Mouse (Mus musculus): ENCODE results near the gene Flnb. TPM values are rescaled to one million over a fixed set of nuclear protein-coding genes. Genes with fewer than 3 reads are reported as not detected.
A peak's percentile ranks its signal among the peaks of the same experiment; 100 is the strongest.

Flnb gene
- polyA plus RNA-seq, 1 experiment from 2014 or later: 13.1 TPM

DNA sequence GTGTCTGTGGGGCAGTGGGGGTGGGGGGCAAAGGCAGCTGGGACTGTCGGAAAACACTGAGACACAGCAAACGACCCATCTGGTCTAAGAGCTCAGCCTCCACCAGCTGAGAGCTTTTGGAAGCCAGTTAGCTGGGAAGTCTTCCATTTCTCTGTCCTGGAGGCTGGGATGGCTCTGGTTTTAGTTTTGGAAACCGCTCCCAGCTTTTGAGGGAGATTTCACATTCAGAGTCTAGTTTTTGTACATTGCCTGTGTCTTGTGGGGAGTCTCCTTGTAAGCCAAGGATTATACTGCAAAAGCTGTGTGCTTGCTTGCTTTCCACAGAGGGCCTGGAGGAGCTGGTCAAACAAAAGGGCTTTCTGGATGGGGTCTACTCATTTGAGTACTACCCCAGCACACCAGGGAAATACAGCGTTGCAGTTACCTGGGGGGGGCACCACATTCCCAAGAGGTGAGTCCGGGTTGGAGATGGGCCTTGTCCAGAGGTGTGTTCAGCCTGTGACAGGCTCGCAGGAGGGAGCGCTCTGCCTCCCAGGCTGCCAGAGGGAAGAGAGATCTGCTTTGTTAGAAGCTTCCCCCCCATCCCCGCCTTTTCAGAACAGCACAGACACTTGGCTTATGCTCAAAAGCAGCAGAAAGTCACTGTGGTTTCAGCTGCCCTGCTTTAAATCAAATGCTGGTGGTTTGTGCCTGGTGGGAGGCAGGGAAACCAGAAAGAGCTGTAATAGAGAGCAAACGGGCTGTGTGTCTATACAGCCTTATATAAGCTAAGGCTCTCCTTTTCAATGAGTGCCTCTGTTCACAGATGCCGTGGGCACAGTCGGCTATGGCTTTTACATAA, 71.3 kb downstream of the Flnb start:
- H3K4me1 ChIP-seq (ENCODE audit: control insufficient read depth, insufficient read depth, low read length): no peaks in the 10 kb centered on the region
- peaks cover 32% of the 10 kb centered on the region for H3K36me3 ChIP-seq (ENCODE audit: control insufficient read depth, insufficient read depth, low read length)
- no peak overlapping the region for H3K4me3 ChIP-seq (ENCODE audit: low read depth, low read length)
- no peak overlapping the region for H3K4me2 ChIP-seq
- no peaks in the 10 kb centered on the region for H3K9me3 ChIP-seq (replicated peaks; ENCODE audit: control insufficient read depth, low read length)
- 79% methylated on average over 11 of the region's 11 CpGs for WGBS (ENCODE audit: insufficient replicate concordance)
- ATAC-seq (replicated peaks; ENCODE audit: insufficient number of reproducible peaks, low FRiP score, low TSS enrichment): no peak
- H3K27ac ChIP-seq (ENCODE audit: low read depth, low read length): 0 out of 2 replicates have a peak overlapping the region, but pooled peaks have one; percentile 22
- H3K9ac ChIP-seq (ENCODE audit: low read depth, low read length): no peak overlapping the region
- no peaks in the 10 kb centered on the region for H3K27me3 ChIP-seq (ENCODE audit: control insufficient read depth, insufficient read depth, low read length)

- no peak for ATAC-seq (replicated peaks; ENCODE audit: insufficient number of reproducible peaks, low FRiP score, low TSS enrichment)
- Histone ChIP-seq H3K27ac (ENCODE audit: low read depth, low read length) (0 out of 2 replicates have a peak overlapping the region, but pooled peaks have one; percentile 22), H3K27me3 (ENCODE audit: control insufficient read depth, insufficient read depth, low read length) (no peaks in the 10 kb centered on the region), H3K9ac (ENCODE audit: low read depth, low read length) (no peak overlapping the region), H3K4me2 (no peak overlapping the region), H3K4me3 (ENCODE audit: low read depth, low read length) (no peak overlapping the region), H3K9me3 (replicated peaks; ENCODE audit: control insufficient read depth, low read length) (no peaks in the 10 kb centered on the region), H3K4me1 (ENCODE audit: control insufficient read depth, insufficient read depth, low read length) (no peaks in the 10 kb centered on the region), H3K36me3 (ENCODE audit: control insufficient read depth, insufficient read depth, low read length) (peaks cover 33% of the 10 kb centered on the region)
- 85% methylated on average over 9 of the region's 9 CpGs for WGBS (ENCODE audit: insufficient replicate concordance)
These were observed 72.1 kb downstream of the Flnb start for GRCm38 (mm10) chr14:7889834-7890233.

DNA sequence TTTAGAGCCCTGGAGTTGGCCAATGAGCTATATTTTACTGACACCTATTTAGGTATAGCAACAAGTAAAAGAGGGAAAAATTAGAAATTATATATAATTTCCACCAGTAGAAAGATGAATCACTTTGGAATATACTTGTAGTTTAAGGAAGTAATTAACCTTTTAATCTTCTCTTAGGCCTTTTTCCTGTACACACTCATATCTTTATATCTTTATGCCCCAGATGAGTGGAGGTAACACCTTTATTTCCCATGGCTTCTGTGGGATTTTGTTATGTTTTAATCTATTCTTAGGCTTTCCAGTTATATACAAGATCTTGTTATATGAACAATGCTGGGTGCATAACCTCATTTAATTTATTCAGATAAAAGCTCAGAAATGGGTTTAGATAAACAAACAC, 73.6 kb downstream of the Flnb start:
- no peaks in the 10 kb centered on the region for H3K27me3 ChIP-seq (ENCODE audit: control insufficient read depth, insufficient read depth, low read length)
- peaks cover 29% of the 10 kb centered on the region for H3K36me3 ChIP-seq (ENCODE audit: control insufficient read depth, insufficient read depth, low read length)
- no peak overlapping the region for H3K27ac ChIP-seq (ENCODE audit: low read depth, low read length)
- no peaks in the 10 kb centered on the region for H3K9me3 ChIP-seq (replicated peaks; ENCODE audit: control insufficient read depth, low read length)
- H3K4me3 ChIP-seq (ENCODE audit: low read depth, low read length): no peak overlapping the region
- no peak for ATAC-seq (replicated peaks; ENCODE audit: insufficient number of reproducible peaks, low FRiP score, low TSS enrichment)
- H3K4me2 ChIP-seq: no peak overlapping the region
- H3K4me1 ChIP-seq (ENCODE audit: control insufficient read depth, insufficient read depth, low read length): no peaks in the 10 kb centered on the region
- H3K9ac ChIP-seq (ENCODE audit: low read depth, low read length): no peak overlapping the region

DNA sequence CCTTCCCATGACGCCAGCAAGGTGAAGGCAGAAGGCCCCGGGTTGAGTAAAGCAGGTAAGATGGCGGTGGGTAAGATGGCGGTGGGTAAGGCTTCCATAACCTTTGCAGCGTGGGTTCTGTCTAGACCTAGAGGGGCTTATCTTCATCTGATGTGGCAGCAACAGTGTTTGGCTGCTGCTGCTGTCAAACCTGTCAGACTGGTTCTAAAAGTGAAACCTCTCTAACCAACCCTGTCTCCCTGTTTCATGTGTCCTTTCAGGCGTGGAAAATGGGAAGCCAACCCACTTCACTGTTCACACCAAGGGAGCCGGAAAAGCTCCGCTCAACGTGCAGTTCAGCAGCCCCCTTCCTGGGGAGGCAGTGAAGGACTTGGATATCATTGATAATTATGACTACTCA, 78.4 kb downstream of the Flnb start:
- no peak overlapping the region for H3K4me2 ChIP-seq
- H3K27me3 ChIP-seq (ENCODE audit: control insufficient read depth, insufficient read depth, low read length): no peaks in the 10 kb centered on the region
- WGBS (ENCODE audit: insufficient replicate concordance): 76% methylated on average over 9 of the region's 9 CpGs
- no peak for ATAC-seq (replicated peaks; ENCODE audit: insufficient number of reproducible peaks, low FRiP score, low TSS enrichment)
- H3K27ac ChIP-seq (ENCODE audit: low read depth, low read length): no peak overlapping the region
- H3K4me1 ChIP-seq (ENCODE audit: control insufficient read depth, insufficient read depth, low read length): peaks cover 14% of the 10 kb centered on the region
- H3K36me3 ChIP-seq (ENCODE audit: control insufficient read depth, insufficient read depth, low read length): peaks cover 22% of the 10 kb centered on the region
- no peak overlapping the region for H3K4me3 ChIP-seq (ENCODE audit: low read depth, low read length)
- H3K9ac ChIP-seq (ENCODE audit: low read depth, low read length): no peak overlapping the region
- no peaks in the 10 kb centered on the region for H3K9me3 ChIP-seq (replicated peaks; ENCODE audit: control insufficient read depth, low read length)

DNA sequence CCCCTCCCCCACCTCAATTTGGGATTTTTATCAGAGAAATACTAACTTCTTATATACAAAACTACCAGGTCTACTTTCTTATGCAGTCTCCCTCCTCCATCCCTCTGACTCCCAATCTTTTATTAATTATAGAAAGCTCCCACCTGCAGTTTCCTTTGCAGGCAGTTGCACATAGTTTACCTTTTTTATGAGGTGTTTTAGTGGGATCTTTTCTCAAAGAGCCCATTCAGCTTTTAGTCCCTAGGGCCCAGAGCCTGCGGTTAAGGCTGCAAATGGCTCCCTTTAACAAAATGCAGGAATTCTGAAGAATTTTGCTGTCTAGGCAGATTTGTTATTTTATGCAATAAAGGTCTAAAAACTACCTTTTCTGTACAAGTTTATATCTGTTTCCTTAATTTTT, 78.9 kb downstream of the Flnb start:
- whole genome bisulfite sequencing (ENCODE audit: insufficient replicate concordance): 91% methylated on average over 1 of the region's 1 CpGs
- no peaks in the 10 kb centered on the region for H3K27me3 ChIP-seq (ENCODE audit: control insufficient read depth, insufficient read depth, low read length)
- H3K4me2 ChIP-seq: no peak overlapping the region
- no peak overlapping the region for H3K27ac ChIP-seq (ENCODE audit: low read depth, low read length)
- no peak overlapping the region for H3K9ac ChIP-seq (ENCODE audit: low read depth, low read length)
- H3K9me3 ChIP-seq (replicated peaks; ENCODE audit: control insufficient read depth, low read length): no peaks in the 10 kb centered on the region
- peaks cover 16% of the 10 kb centered on the region for H3K4me1 ChIP-seq (ENCODE audit: control insufficient read depth, insufficient read depth, low read length)
- H3K36me3 ChIP-seq (ENCODE audit: control insufficient read depth, insufficient read depth, low read length): peaks cover 22% of the 10 kb centered on the region
- ATAC-seq (replicated peaks; ENCODE audit: insufficient number of reproducible peaks, low FRiP score, low TSS enrichment): no peak
- H3K4me3 ChIP-seq (ENCODE audit: low read depth, low read length): no peak overlapping the region

- Histone ChIP-seq H3K4me1 (ENCODE audit: control insufficient read depth, insufficient read depth, low read length) (peaks cover 18% of the 10 kb centered on the region), H3K4me3 (ENCODE audit: low read depth, low read length) (no peak overlapping the region), H3K9me3 (replicated peaks; ENCODE audit: control insufficient read depth, low read length) (no peaks in the 10 kb centered on the region), H3K4me2 (no peak overlapping the region), H3K27me3 (ENCODE audit: control insufficient read depth, insufficient read depth, low read length) (no peaks in the 10 kb centered on the region), H3K9ac (ENCODE audit: low read depth, low read length) (0 out of 2 replicates have a peak overlapping the region, but pooled peaks have one; percentile 39), H3K36me3 (ENCODE audit: control insufficient read depth, insufficient read depth, low read length) (peaks cover 8% of the 10 kb centered on the region), H3K27ac (ENCODE audit: low read depth, low read length) (0 out of 2 replicates have a peak overlapping the region, but pooled peaks have one; percentile 54)
- ATAC-seq (replicated peaks; ENCODE audit: insufficient number of reproducible peaks, low FRiP score, low TSS enrichment): no peak
- 60% methylated on average over 3 of the region's 3 CpGs for WGBS (ENCODE audit: insufficient replicate concordance)
These were observed 82.2 kb downstream of the Flnb start for GRCm38 (mm10) chr14:7899986-7900385.

DNA sequence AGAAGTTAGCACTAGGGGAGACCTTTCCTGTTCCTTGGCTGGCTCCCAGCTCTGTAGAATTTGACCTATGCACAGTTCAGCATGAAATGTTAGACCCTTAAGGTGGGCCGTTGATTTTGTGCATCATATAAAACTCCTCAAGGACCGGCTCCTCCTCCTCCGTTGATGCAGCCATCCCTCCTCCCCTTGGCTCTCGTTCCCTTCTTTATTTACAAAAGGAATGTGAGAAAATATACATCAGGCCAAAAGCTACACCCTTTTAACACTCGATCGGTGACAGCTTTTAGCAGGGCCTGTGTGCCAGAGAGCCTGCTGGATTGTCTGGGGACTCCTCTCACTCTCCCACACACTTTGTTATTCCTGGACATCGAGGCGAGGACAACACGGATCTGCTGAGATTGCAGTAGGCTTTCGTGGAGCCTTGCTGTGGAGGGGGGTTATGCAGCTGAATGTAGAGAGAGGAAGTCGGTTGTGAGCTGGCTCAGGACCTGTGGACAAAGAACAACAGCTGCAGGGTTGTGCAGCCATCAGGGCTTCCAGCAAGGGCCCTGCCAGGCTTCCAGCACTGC, 82.8 kb downstream of the Flnb start:
- 0 out of 2 replicates have a peak overlapping the region, but pooled peaks have one; percentile 0 for H3K9ac ChIP-seq (ENCODE audit: low read depth, low read length)
- H3K27me3 ChIP-seq (ENCODE audit: control insufficient read depth, insufficient read depth, low read length): no peaks in the 10 kb centered on the region
- H3K27ac ChIP-seq (ENCODE audit: low read depth, low read length): peak overlapping the region; percentile 54
- H3K4me2 ChIP-seq: no peak overlapping the region
- H3K4me3 ChIP-seq (ENCODE audit: low read depth, low read length): no peak overlapping the region
- peaks cover 8% of the 10 kb centered on the region for H3K36me3 ChIP-seq (ENCODE audit: control insufficient read depth, insufficient read depth, low read length)
- WGBS (ENCODE audit: insufficient replicate concordance): 43% methylated on average over 11 of the region's 11 CpGs
- no peaks in the 10 kb centered on the region for H3K9me3 ChIP-seq (replicated peaks; ENCODE audit: control insufficient read depth, low read length)
- peaks cover 18% of the 10 kb centered on the region for H3K4me1 ChIP-seq (ENCODE audit: control insufficient read depth, insufficient read depth, low read length)
- ATAC-seq (replicated peaks; ENCODE audit: insufficient number of reproducible peaks, low FRiP score, low TSS enrichment): peak; percentile 58; the same call in 1 of the 2 replicates

DNA sequence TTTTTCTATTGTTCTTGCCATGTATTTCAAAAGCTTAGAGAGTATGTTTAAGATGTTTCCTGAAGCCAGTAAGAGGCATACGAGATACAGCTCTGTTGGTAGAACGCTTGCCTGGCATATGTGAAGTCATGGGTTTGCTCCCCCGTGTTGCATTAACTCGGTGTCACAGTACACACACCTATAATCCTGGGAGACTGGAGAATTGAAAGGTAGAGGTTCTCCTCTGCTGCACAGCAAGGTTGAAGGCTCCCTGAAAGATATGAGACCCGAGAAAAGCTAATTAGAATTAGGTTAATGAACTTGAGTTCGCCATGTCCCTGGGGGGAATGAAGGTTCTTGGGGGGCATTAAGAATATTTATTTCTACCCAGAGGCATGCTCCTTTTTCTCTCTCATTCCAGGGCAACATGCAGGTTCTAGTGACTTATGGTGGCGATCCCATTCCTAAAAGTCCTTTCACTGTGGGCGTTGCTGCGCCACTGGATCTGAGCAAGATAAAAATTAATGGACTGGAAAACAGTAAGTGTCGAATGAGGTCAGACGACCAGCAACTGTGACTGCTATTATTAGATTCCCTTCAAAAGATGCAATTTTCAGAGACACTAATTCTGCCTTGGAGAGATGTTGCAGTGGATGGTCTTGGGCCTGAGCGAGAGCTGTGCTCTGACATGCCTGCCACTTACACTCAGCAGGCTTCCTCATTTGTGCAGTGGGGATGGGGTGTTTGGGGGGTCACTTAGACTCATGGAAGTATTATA, 83.9 kb downstream of the Flnb start:
- H3K27ac ChIP-seq (ENCODE audit: low read depth, low read length): no peak overlapping the region
- WGBS (ENCODE audit: insufficient replicate concordance): 77% methylated on average over 12 of the region's 12 CpGs

More for the DNA sequence above, 83.9 kb downstream of the Flnb start:
- H3K27me3 ChIP-seq (ENCODE audit: control insufficient read depth, insufficient read depth, low read length): no peaks in the 10 kb centered on the region
- no peak overlapping the region for H3K4me2 ChIP-seq
- H3K4me3 ChIP-seq (ENCODE audit: low read depth, low read length): no peak overlapping the region
- no peak overlapping the region for H3K9ac ChIP-seq (ENCODE audit: low read depth, low read length)
- H3K4me1 ChIP-seq (ENCODE audit: control insufficient read depth, insufficient read depth, low read length): peaks cover 18% of the 10 kb centered on the region
- ATAC-seq (replicated peaks; ENCODE audit: insufficient number of reproducible peaks, low FRiP score, low TSS enrichment): no peak
- no peaks in the 10 kb centered on the region for H3K9me3 ChIP-seq (replicated peaks; ENCODE audit: control insufficient read depth, low read length)
- H3K36me3 ChIP-seq (ENCODE audit: control insufficient read depth, insufficient read depth, low read length): peaks cover 4% of the 10 kb centered on the region; the same call in 1 of the 2 replicates
